Comparison of ENCODE assay signal across 14 mouse cellular contexts in the genomic region with DNA sequence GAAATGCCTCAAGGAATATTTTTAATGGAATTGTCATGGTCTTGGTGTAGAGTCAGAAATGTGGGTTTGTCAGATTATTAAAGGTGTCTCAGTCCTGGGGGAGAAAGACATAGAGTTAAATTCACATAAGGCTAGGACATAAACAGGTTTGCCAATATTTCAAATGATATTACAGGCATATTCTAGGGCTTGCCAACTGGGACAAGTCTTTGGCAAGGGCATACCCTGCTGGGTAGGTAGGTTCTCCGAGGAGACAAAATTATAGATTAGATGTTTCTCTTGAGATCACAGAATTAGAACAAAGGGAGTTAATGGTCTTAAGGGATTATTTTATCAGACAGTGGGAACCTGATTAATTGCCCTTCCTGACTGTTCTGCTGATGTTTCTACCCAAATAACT.
DNase-seq lines count a peak whose midpoint lies in the region.
"Had no signal": no experiment of that assay in that cellular context is flagged by ENCODE, and none has a peak within 500 bp of the region (broad histone marks: within the 10 kb centered on the region; RNA-seq: fewer than 3 reads in every experiment).

No protein-coding gene starts in this region.

- DNase-seq in cerebellum, adult 11-12 months = peak; percentile 37
- DNase-seq in cerebellum, postnatal 4 days (ENCODE audit: low spot score in 2 of 2) = no peak
- peak; percentile 66 for DNase-seq in brain, adult 2 months (ENCODE audit: low read depth, low spot score)
- DNase-seq in cerebellum, adult 9-10 months = peak; percentile 58
- DNase-seq in cerebellum, postnatal 36 days = peak; percentile 15 to 19
- no peak for DNase-seq in layer of hippocampus, postnatal 14 days (ENCODE audit: low spot score in 2 of 2)
- DNase-seq: adrenal gland, adult 8-10 months; adrenal gland, postnatal 36 days; embryo, embryonic 11 days; gastrocnemius, postnatal 10 days; gastrocnemius, postnatal 36 days; heart, postnatal 10 days; heart, postnatal 36 days; kidney, adult 2 months had no signal

Comparison
In these comparisons a context has a peak if more than half of its experiments do, and no peak if none do; other contexts are left out.
1. DNase-seq: peak in cerebellum, adult 11-12 months (single experiment), brain, adult 2 months (single experiment), cerebellum, adult 9-10 months (single experiment) and cerebellum, postnatal 36 days (2 of 2); none in cerebellum, postnatal 4 days (0 of 2) and layer of hippocampus, postnatal 14 days (0 of 2).